Mouse (Mus musculus): ENCODE results near the gene Borcs8. TPM values are rescaled to one million over a fixed set of nuclear protein-coding genes. Genes with fewer than 3 reads are reported as not detected.
A peak's percentile ranks its signal among the peaks of the same experiment; 100 is the strongest.

Borcs8 gene
- 10 to 100 TPM in 3 of 4 experiments, 1 to 10 TPM in 1; 9.8 to 14.9 (median 14.1) TPM for total RNA-seq (2022)

- peak; percentile 99 for DNase-seq (ENCODE audit: low spot score in 2 of 2)
These were observed at the start of gene Borcs8, which contains the start of the genes Rfxank and Mef2b for GRCm38 (mm10) chr8:70139026-70139857. Borcs8 (plus strand) TSS chr8:70139499. Rfxank (minus strand) TSS chr8:70139154. Mef2b (plus strand) TSS chr8:70139711.

GRCm38 (mm10) chr8:70092786-70093185 is 46.5 kb upstream of the Borcs8 start:
- no peak for DNase-seq (ENCODE audit: low spot score in 2 of 2)

GRCm38 (mm10) chr8:70099276-70099675 is 40.0 kb upstream of the Borcs8 start:
- no peak for DNase-seq (ENCODE audit: low spot score in 2 of 2)

GRCm38 (mm10) chr8:70100241-70100640 is 39.1 kb upstream of the Borcs8 start:
- DNase-seq (ENCODE audit: low spot score in 2 of 2), result no peak

GRCm38 (mm10) chr8:70104506-70104905 is 34.8 kb upstream of the Borcs8 start:
- no peak for DNase-seq (ENCODE audit: low spot score in 2 of 2)

- DNase-seq (ENCODE audit: low spot score in 2 of 2), result no peak
These were observed 34.4 kb upstream of the Borcs8 start for GRCm38 (mm10) chr8:70104922-70105321.

- DNase-seq (ENCODE audit: low spot score in 2 of 2), result no peak
These were observed 28.8 kb upstream of the Borcs8 start for GRCm38 (mm10) chr8:70110451-70110850.

GRCm38 (mm10) chr8:70111192-70111795 is 28.0 kb upstream of the Borcs8 start:
- no peak for DNase-seq (ENCODE audit: low spot score in 2 of 2)

- no peak for DNase-seq (ENCODE audit: low spot score in 2 of 2)
These were observed 26.8 kb upstream of the Borcs8 start for GRCm38 (mm10) chr8:70112401-70113016.

GRCm38 (mm10) chr8:70114488-70114887 is 24.8 kb upstream of the Borcs8 start:
- no peak for DNase-seq (ENCODE audit: low spot score in 2 of 2)

GRCm38 (mm10) chr8:70114892-70115291 is 24.4 kb upstream of the Borcs8 start:
- no peak for DNase-seq (ENCODE audit: low spot score in 2 of 2)

- DNase-seq (ENCODE audit: low spot score in 2 of 2), result no peak
These were observed 21.7 kb upstream of the Borcs8 start for GRCm38 (mm10) chr8:70117611-70118010.

GRCm38 (mm10) chr8:70118726-70119700 is 20.3 kb upstream of the Borcs8 start:
- no peak for DNase-seq (ENCODE audit: low spot score in 2 of 2)

- DNase-seq (ENCODE audit: low spot score in 2 of 2), result peak in 1 of 2 experiments; percentile 21
These were observed 18.6 kb upstream of the Borcs8 start, which contains the start of gene Ncan for GRCm38 (mm10) chr8:70120667-70121066. Ncan (minus strand) TSS chr8:70120873.

GRCm38 (mm10) chr8:70122863-70123262 is 16.4 kb upstream of the Borcs8 start:
- DNase-seq (ENCODE audit: low spot score in 2 of 2), result no peak

GRCm38 (mm10) chr8:70124992-70125391 is 14.3 kb upstream of the Borcs8 start:
- DNase-seq (ENCODE audit: low spot score in 2 of 2), result no peak

GRCm38 (mm10) chr8:70128435-70128834 is 10.9 kb upstream of the Borcs8 start:
- peak; percentile 57 to 69 for DNase-seq (ENCODE audit: low spot score in 2 of 2)

- DNase-seq (ENCODE audit: low spot score in 2 of 2), result peak in 1 of 2 experiments; percentile 28
These were observed 9.9 kb upstream of the Borcs8 start for GRCm38 (mm10) chr8:70129309-70129952.

- no peak for DNase-seq (ENCODE audit: low spot score in 2 of 2)
These were observed 9.2 kb upstream of the Borcs8 start for GRCm38 (mm10) chr8:70130066-70130465.

GRCm38 (mm10) chr8:70131166-70131883 is 8.0 kb upstream of the Borcs8 start, which contains the start of gene Nr2c2ap:
Nr2c2ap (plus strand) TSS chr8:70131333.
- DNase-seq (ENCODE audit: low spot score in 2 of 2), result peak; percentile 60 to 74

Measured in gastrocnemius, adult 8-10 months (tissue).